Mouse (Mus musculus) heart, postnatal 0 days (tissue): ENCODE measurements around the gene Bbs9. TPM values are rescaled to one million over a fixed set of nuclear protein-coding genes. Genes with fewer than 3 reads are reported as not detected.

ENCODE experiments used
- ATAC-seq: fragments of 200-750 bp; cut with Nextera tagmentation; 2 replicates; pipeline ENCODE4 v1.8.0; 2017; ENCODE audit warnings: low read depth, moderate number of reproducible peaks, moderate library complexity; ENCODE audit not compliant: insufficient read depth
- DNase-seq: peaks from one replicate; pipeline ENCODE4 v3.0.0-alpha.2; 2016; ENCODE audit warnings: low spot score
- H3K27ac ChIP-seq: fragments of 300-500 bp; sonication (generic); 2 replicates; pipeline ENCODE4 v1.5.1; 2014; ENCODE audit warnings: low read depth, mild to moderate bottlenecking
- H3K27me3 ChIP-seq: fragments of 300-500 bp; sonication (generic); 2 replicates; pipeline ENCODE4 v1.6.1; 2014; ENCODE audit warnings: low read length, mixed read lengths; ENCODE audit not compliant: control insufficient read depth, insufficient read depth
- H3K36me3 ChIP-seq: fragments of 300-500 bp; sonication (generic); replicated peaks from 2 replicates; pipeline ENCODE4 v1.6.1; 2014; ENCODE audit warnings: low read length, mixed read lengths; ENCODE audit not compliant: control insufficient read depth, insufficient read depth
- H3K4me1 ChIP-seq: fragments of 300-500 bp; sonication (generic); 2 replicates; pipeline ENCODE4 v1.6.1; 2014; ENCODE audit warnings: antibody characterized with exemption; ENCODE audit not compliant: control insufficient read depth, insufficient read depth
- H3K4me2 ChIP-seq: fragments of 300-500 bp; sonication (generic); 2 replicates; pipeline ENCODE4 v1.6.1; 2014; ENCODE audit warnings: low read depth, mild to moderate bottlenecking, low read length, moderate library complexity
- H3K4me3 ChIP-seq: fragments of 300-500 bp; sonication (generic); 2 replicates; pipeline ENCODE4 v1.5.1; 2014; ENCODE audit warnings: low read depth, low read length
- H3K9ac ChIP-seq: fragments of 300-500 bp; sonication (generic); replicated peaks from 2 replicates; pipeline ENCODE4 v1.6.1; 2014; ENCODE audit warnings: low read depth, low read length, mixed read lengths
- H3K9me3 ChIP-seq: fragments of 300-500 bp; sonication (generic); replicated peaks from 2 replicates; pipeline ENCODE4 v1.6.1; 2016; ENCODE audit warnings: low read length; ENCODE audit not compliant: control insufficient read depth
- CTCF ChIP-seq: IDR thresholded peaks from 2 replicates; pipeline ENCODE4 v1.5.1; 2016; ENCODE audit warnings: antibody characterized with exemption, control low read depth, low read depth
- EP300 ChIP-seq: IDR thresholded peaks from 2 replicates; pipeline ENCODE4 v1.6.1; 2016; ENCODE audit warnings: antibody characterized with exemption, low read depth
- WGBS: fragments of 180-500 bp; shearing (Covaris S2); extraction: QIAGEN DNeasy Blood & Tissue Kit; methylation state at CpG from one replicate; pipeline ENCODE4 v1.1.7; 2014; 5-methylcytosine and 5-hydroxymethylcytosine counted together
- polyA plus RNA-seq: library from polyadenylated mRNA; unstranded; fragments of >200 nt; fragmentation: Nextera tagmentation; extraction: Ambion mirVana; gene quantifications from 2 replicates; pipeline ENCODE4 v1.2.1, GENCODE M21; 2015
- total RNA-seq: library from RNA; depleted of rRNA; stranded (reverse); fragments of >200 nt; gene quantifications from 2 replicates; pipeline ENCODE4 v1.2.3, GENCODE M21; 2014; ENCODE audit warnings: low replicate concordance

Bbs9 gene
- total and polyA plus RNA-seq, 2 experiments from 2014 or later: 5.2 to 18.9 TPM

DNA sequence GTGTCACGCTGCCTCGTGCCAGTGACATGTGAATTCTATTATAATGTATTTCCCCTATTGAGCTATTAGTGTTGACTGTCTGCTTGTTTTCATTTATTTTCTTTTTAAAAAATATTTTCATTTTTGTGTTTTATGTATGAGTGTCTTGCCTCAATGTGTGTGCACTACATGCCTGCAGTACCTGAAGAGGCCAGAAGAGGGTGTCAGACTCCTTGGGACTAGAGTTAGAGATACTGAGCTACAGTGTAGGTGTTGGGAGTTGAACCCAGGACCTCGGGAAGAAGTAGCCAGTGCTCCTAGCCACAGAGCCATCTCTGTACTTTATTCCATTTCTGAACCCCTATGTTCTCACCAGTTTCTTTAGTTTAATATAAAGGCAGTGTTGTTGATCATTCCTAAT, 176.1 kb downstream of the Bbs9 start:
- Histone ChIP-seq H3K36me3 (no peaks in the 10 kb centered on the region), H3K27ac (no peak overlapping the region), H3K27me3 (no peaks in the 10 kb centered on the region), H3K9me3 (no peaks in the 10 kb centered on the region), H3K4me3 (no peak overlapping the region), H3K9ac (no peak overlapping the region), H3K4me1 (no peaks in the 10 kb centered on the region), H3K4me2 (no peak overlapping the region)
- WGBS: 88% methylated on average over 3 of the region's 3 CpGs
- no peak for ATAC-seq
- no peak for DNase-seq
- no peak for TF ChIP-seq EP300
- TF ChIP-seq CTCF: no peak

DNA sequence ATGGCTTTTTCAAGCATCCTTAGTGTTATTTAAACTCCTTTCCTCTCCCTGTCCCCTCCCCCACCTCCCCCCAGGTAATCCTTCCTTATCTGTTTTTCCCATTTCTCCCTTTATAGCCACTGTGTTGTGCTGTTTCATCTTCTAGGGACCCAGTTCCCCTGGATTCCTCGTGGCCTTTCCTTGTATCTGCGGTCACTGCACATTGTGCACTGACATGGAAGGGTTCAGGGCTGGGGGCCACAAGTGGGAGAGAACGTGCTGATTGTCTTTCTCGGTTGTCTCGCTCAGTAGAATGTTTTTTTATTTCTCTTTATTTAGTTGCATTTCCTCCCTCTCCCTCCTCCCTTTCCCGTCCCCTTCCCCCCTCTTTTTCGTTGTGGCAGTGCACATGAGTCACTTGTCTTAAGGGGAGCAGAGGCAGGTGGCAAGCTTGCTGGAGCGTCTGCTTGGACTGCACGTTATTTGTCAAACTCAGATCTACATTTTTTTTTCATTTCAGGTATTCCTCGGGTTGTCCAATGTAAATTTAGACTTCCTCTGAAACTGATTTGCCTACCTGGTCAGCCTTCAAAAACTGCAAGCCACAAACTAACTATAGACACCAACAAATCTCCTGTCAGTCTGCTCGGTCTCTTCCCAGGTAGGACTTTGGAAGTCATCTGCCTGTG, 179.3 kb downstream of the Bbs9 start:
- Histone ChIP-seq H3K36me3 (no peaks in the 10 kb centered on the region), H3K9me3 (no peaks in the 10 kb centered on the region), H3K27ac (no peak overlapping the region), H3K4me2 (no peak overlapping the region), H3K9ac (no peak overlapping the region), H3K4me3 (no peak overlapping the region), H3K27me3 (no peaks in the 10 kb centered on the region), H3K4me1 (no peaks in the 10 kb centered on the region)
- TF ChIP-seq EP300 (no peak), CTCF (no peak)
- DNase-seq (no peak), ATAC-seq (no peak)
- 69% methylated on average over 11 of the region's 11 CpGs for WGBS

DNA sequence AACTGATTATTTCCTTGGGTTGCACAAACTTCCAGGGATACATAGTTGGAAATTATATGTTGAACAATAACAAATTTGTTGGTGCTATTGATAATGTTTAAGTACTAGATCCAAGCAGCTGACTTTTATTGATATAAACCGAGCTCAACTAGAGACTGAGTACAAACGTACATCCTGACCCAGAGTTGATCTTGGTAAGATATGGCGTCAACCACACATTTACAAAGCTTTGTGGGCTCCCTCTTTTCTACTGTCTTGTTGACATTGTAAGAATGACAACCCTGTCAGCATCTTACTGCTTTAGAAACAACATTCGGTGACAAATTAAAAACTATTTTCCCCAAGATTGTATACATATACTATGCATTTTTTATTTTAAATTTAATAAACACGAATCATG, 181.7 kb downstream of the Bbs9 start:
- TF ChIP-seq EP300 (no peak), CTCF (no peak)
- no peak for ATAC-seq
- DNase-seq: no peak
- 75% methylated on average over 5 of the region's 5 CpGs for WGBS
- no peaks in the 10 kb centered on the region for H3K27me3 ChIP-seq
- H3K9me3 ChIP-seq: no peaks in the 10 kb centered on the region
- H3K27ac ChIP-seq: no peak overlapping the region
- no peak overlapping the region for H3K9ac ChIP-seq
- no peaks in the 10 kb centered on the region for H3K4me1 ChIP-seq
- H3K4me3 ChIP-seq: no peak overlapping the region
- H3K4me2 ChIP-seq: no peak overlapping the region
- H3K36me3 ChIP-seq: no peaks in the 10 kb centered on the region

DNA sequence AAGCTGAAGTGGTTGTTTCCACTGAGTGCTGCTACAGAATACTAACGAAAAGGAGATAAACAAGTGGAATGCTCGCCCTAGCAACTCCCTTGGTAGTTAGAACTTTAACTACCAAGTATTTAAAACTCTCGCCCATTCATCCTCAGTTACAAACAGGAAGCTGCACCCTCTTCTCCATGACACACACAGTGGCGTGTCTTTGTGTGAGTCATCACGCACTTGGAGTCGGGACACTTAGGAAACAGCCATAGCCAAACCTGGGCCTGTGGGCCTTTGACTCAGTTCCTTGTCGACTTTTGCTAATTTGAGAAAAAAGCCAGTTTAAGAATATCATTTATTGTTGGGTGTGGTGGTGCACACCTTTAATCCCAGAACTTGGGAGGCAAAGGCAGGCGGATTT, 189.6 kb downstream of the Bbs9 start:
- no peak overlapping the region for H3K4me2 ChIP-seq
- no peak for TF ChIP-seq EP300
- no peak for TF ChIP-seq CTCF
- WGBS: 82% methylated on average over 8 of the region's 8 CpGs
- no peak overlapping the region for H3K4me3 ChIP-seq
- ATAC-seq: no peak
- H3K27ac ChIP-seq: no peak overlapping the region
- H3K9ac ChIP-seq: no peak overlapping the region
- H3K4me1 ChIP-seq: no peaks in the 10 kb centered on the region
- H3K27me3 ChIP-seq: no peaks in the 10 kb centered on the region
- no peaks in the 10 kb centered on the region for H3K9me3 ChIP-seq
- no peaks in the 10 kb centered on the region for H3K36me3 ChIP-seq
- DNase-seq: no peak

DNA sequence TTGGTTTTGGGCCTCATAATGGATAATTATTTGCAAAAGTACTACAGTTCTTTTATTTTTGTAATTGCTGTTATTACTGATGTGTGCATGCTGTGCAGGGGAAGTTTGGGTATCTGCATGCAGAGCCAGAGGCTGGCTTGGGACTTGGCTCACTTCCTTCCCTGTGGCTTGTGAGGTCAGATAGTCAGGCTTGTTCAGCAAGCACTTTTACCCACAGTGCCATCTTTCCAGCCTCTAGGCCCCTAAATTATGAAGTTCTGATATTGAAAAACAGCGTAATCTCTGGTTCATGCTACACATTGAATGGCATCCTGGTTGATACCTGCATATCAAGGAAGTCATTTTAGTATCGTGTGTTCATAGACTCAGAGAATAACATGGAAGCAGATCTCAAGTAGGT, 197.4 kb downstream of the Bbs9 start:
- 85% methylated on average over 2 of the region's 2 CpGs for WGBS
- Histone ChIP-seq H3K27me3 (no peaks in the 10 kb centered on the region), H3K9ac (no peak overlapping the region), H3K36me3 (no peaks in the 10 kb centered on the region), H3K9me3 (no peaks in the 10 kb centered on the region), H3K4me2 (no peak overlapping the region), H3K4me3 (no peak overlapping the region), H3K27ac (no peak overlapping the region), H3K4me1 (no peaks in the 10 kb centered on the region)
- no peak for TF ChIP-seq EP300
- TF ChIP-seq CTCF: no peak
- DNase-seq (no peak), ATAC-seq (no peak)

DNA sequence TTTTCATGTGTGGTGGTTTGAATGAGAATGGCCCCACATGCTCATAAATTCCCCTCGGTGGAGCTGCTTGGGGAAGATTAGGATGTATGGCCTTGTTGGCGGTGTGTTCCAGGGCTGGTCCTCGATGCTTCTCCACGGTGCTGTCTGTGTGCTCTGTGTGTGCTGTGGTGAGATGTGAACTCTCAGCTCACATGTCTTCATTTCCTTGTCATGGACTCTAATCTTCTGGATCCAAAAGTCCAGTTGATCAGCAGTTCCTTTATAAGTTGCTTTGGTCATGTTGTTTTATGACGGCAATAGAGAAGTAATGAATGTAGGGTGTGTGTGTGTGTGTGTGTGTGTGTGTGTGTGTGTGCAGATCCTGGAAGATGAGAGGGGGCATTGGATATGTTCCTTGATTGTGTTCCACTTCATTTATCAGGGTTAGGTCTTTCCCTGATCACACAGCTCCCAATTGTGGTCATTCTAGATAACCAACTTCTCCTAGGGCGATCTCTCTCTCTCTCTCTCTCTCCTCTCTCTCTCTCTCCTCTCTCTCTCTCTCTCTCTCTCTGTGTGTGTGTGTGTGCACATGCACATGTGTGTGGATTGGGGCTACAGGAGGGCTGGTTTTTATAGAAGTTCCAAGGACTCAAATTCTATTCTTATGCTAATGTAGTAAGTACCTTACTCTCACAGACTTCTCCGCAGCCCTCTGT, 201.8 kb downstream of the Bbs9 start:
- no peaks in the 10 kb centered on the region for H3K27me3 ChIP-seq
- no peaks in the 10 kb centered on the region for H3K9me3 ChIP-seq
- no peak for DNase-seq
- no peak overlapping the region for H3K27ac ChIP-seq
- ATAC-seq: no peak
- TF ChIP-seq CTCF (no peak), EP300 (no peak)
- no peaks in the 10 kb centered on the region for H3K36me3 ChIP-seq
- WGBS: 93% methylated on average over 7 of the region's 7 CpGs
- H3K4me1 ChIP-seq: peaks cover 5% of the 10 kb centered on the region; the same call in 1 of the 2 replicates
- H3K4me3 ChIP-seq: no peak overlapping the region
- H3K9ac ChIP-seq: no peak overlapping the region
- no peak overlapping the region for H3K4me2 ChIP-seq
